Mouse (Mus musculus): ENCODE measurements at regions not wholly inside any gene's neighbourhood (a gene's known extent, or its start where the extent isn't known, plus 50 kb on each side); places are given as distances from the start of the nearest gene placed in this dataset.
A peak's percentile ranks its signal among the peaks of the same experiment; 100 is the strongest.

GRCm38 (mm10) chr1:61415426-61416195 lies 223.0 kb upstream of the Pard3b start:
- Histone ChIP-seq H3K27ac (ENCODE audit: low read depth, low read length) (no peak overlapping the region), H3K9me3 (ENCODE audit: control insufficient read depth, low read length) (no peaks in the 10 kb centered on the region), H3K9ac (ENCODE audit: low read length) (no peak overlapping the region), H3K27me3 (ENCODE audit: control insufficient read depth, insufficient read depth, low read length) (no peaks in the 10 kb centered on the region), H3K4me3 (ENCODE audit: low read depth, low read length) (no peak overlapping the region), H3K4me1 (ENCODE audit: control insufficient read depth, insufficient read depth, low read length) (no peaks in the 10 kb centered on the region), H3K4me2 (no peak overlapping the region), H3K36me3 (ENCODE audit: control insufficient read depth, insufficient read depth, low read length) (no peaks in the 10 kb centered on the region)
- 83% methylated on average over 20 of the region's 20 CpGs for WGBS
- ATAC-seq (ENCODE audit: low FRiP score) (no peak), DNase-seq (ENCODE audit: low spot score, missing footprints) (peak; percentile 67)

GRCm38 (mm10) chr1:61418396-61418795 lies 220.2 kb upstream of the Pard3b start:
- no peak for ATAC-seq (ENCODE audit: low FRiP score)
- Histone ChIP-seq H3K4me1 (ENCODE audit: control insufficient read depth, insufficient read depth, low read length) (no peaks in the 10 kb centered on the region), H3K27ac (ENCODE audit: low read depth, low read length) (no peak overlapping the region)

GRCm38 (mm10) chr1:61419839-61420238 lies 218.8 kb upstream of the Pard3b start:
- H3K27ac ChIP-seq (ENCODE audit: low read depth, low read length), result no peak overlapping the region

More at GRCm38 (mm10) chr1:61418396-61418795, 220.2 kb upstream of the Pard3b start:
- peak; percentile 75 for DNase-seq (ENCODE audit: low spot score, missing footprints)
- Histone ChIP-seq H3K9ac (ENCODE audit: low read length) (no peak overlapping the region), H3K4me2 (no peak overlapping the region), H3K9me3 (ENCODE audit: control insufficient read depth, low read length) (no peaks in the 10 kb centered on the region), H3K4me3 (ENCODE audit: low read depth, low read length) (no peak overlapping the region), H3K36me3 (ENCODE audit: control insufficient read depth, insufficient read depth, low read length) (no peaks in the 10 kb centered on the region), H3K27me3 (ENCODE audit: control insufficient read depth, insufficient read depth, low read length) (no peaks in the 10 kb centered on the region)
- 59% methylated on average over 5 of the region's 5 CpGs for WGBS

GRCm38 (mm10) chr1:61423253-61423652 lies 215.4 kb upstream of the Pard3b start:
- no peaks in the 10 kb centered on the region for H3K27me3 ChIP-seq (ENCODE audit: control insufficient read depth, insufficient read depth, low read length)
- H3K36me3 ChIP-seq (ENCODE audit: control insufficient read depth, insufficient read depth, low read length), result no peaks in the 10 kb centered on the region
- ATAC-seq (ENCODE audit: low FRiP score) (no peak), DNase-seq (ENCODE audit: low spot score, missing footprints) (no peak)
- no peak overlapping the region for H3K27ac ChIP-seq (ENCODE audit: low read depth, low read length)
- H3K4me3 ChIP-seq (ENCODE audit: low read depth, low read length), result no peak overlapping the region
- no peak overlapping the region for H3K4me2 ChIP-seq
- no peak overlapping the region for H3K9ac ChIP-seq (ENCODE audit: low read length)
- no peaks in the 10 kb centered on the region for H3K4me1 ChIP-seq (ENCODE audit: control insufficient read depth, insufficient read depth, low read length)
- no peaks in the 10 kb centered on the region for H3K9me3 ChIP-seq (ENCODE audit: control insufficient read depth, low read length)

More at GRCm38 (mm10) chr1:61419839-61420238, 218.8 kb upstream of the Pard3b start:
- peak; percentile 86 for DNase-seq (ENCODE audit: low spot score, missing footprints)
- WGBS, result 34% methylated on average over 6 of the region's 6 CpGs
- Histone ChIP-seq H3K4me2 (no peak overlapping the region), H3K4me1 (ENCODE audit: control insufficient read depth, insufficient read depth, low read length) (no peaks in the 10 kb centered on the region), H3K4me3 (ENCODE audit: low read depth, low read length) (no peak overlapping the region), H3K9ac (ENCODE audit: low read length) (no peak overlapping the region), H3K27me3 (ENCODE audit: control insufficient read depth, insufficient read depth, low read length) (no peaks in the 10 kb centered on the region), H3K9me3 (ENCODE audit: control insufficient read depth, low read length) (no peaks in the 10 kb centered on the region), H3K36me3 (ENCODE audit: control insufficient read depth, insufficient read depth, low read length) (no peaks in the 10 kb centered on the region)
- peak; percentile 40; the same call in 1 of the 2 replicates for ATAC-seq (ENCODE audit: low FRiP score)

- no peaks in the 10 kb centered on the region for H3K36me3 ChIP-seq (ENCODE audit: control insufficient read depth, insufficient read depth, low read length)
- H3K27me3 ChIP-seq (ENCODE audit: control insufficient read depth, insufficient read depth, low read length), result no peaks in the 10 kb centered on the region
- no peak overlapping the region for H3K4me3 ChIP-seq (ENCODE audit: low read depth, low read length)
- H3K27ac ChIP-seq (ENCODE audit: low read depth, low read length), result no peak overlapping the region
- DNase-seq (ENCODE audit: low spot score, missing footprints), result peak; percentile 44
- H3K4me1 ChIP-seq (ENCODE audit: control insufficient read depth, insufficient read depth, low read length), result no peaks in the 10 kb centered on the region
- 92% methylated on average over 4 of the region's 4 CpGs for WGBS
- H3K9me3 ChIP-seq (ENCODE audit: control insufficient read depth, low read length), result no peaks in the 10 kb centered on the region
- H3K4me2 ChIP-seq, result no peak overlapping the region
- H3K9ac ChIP-seq (ENCODE audit: low read length), result no peak overlapping the region
- no peak for ATAC-seq (ENCODE audit: low FRiP score)
Observed at GRCm38 (mm10) chr1:61428706-61429501, 209.7 kb upstream of the Pard3b start.

GRCm38 (mm10) chr1:61437603-61438002 lies 201.0 kb upstream of the Pard3b start:
- ATAC-seq (ENCODE audit: low FRiP score) (no peak), DNase-seq (ENCODE audit: low spot score, missing footprints) (no peak)
- Histone ChIP-seq H3K4me2 (no peak overlapping the region), H3K4me1 (ENCODE audit: control insufficient read depth, insufficient read depth, low read length) (no peaks in the 10 kb centered on the region), H3K27me3 (ENCODE audit: control insufficient read depth, insufficient read depth, low read length) (no peaks in the 10 kb centered on the region), H3K9ac (ENCODE audit: low read length) (no peak overlapping the region), H3K9me3 (ENCODE audit: control insufficient read depth, low read length) (no peaks in the 10 kb centered on the region), H3K4me3 (ENCODE audit: low read depth, low read length) (no peak overlapping the region), H3K36me3 (ENCODE audit: control insufficient read depth, insufficient read depth, low read length) (no peaks in the 10 kb centered on the region), H3K27ac (ENCODE audit: low read depth, low read length) (no peak overlapping the region)
- 66% methylated on average over 3 of the region's 3 CpGs for WGBS

- H3K9ac ChIP-seq (ENCODE audit: low read length), result no peak overlapping the region
- 91% methylated on average over 3 of the region's 3 CpGs for WGBS
- DNase-seq (ENCODE audit: low spot score, missing footprints) (no peak), ATAC-seq (ENCODE audit: low FRiP score) (no peak)
- H3K4me1 ChIP-seq (ENCODE audit: control insufficient read depth, insufficient read depth, low read length), result no peaks in the 10 kb centered on the region
- H3K4me3 ChIP-seq (ENCODE audit: low read depth, low read length), result no peak overlapping the region
- no peaks in the 10 kb centered on the region for H3K27me3 ChIP-seq (ENCODE audit: control insufficient read depth, insufficient read depth, low read length)
- no peaks in the 10 kb centered on the region for H3K9me3 ChIP-seq (ENCODE audit: control insufficient read depth, low read length)
- H3K27ac ChIP-seq (ENCODE audit: low read depth, low read length), result no peak overlapping the region
- H3K36me3 ChIP-seq (ENCODE audit: control insufficient read depth, insufficient read depth, low read length), result no peaks in the 10 kb centered on the region
- no peak overlapping the region for H3K4me2 ChIP-seq
Observed at GRCm38 (mm10) chr1:61461435-61461834, 177.2 kb upstream of the Pard3b start.

GRCm38 (mm10) chr1:61470617-61471214 lies 167.9 kb upstream of the Pard3b start:
- no peaks in the 10 kb centered on the region for H3K36me3 ChIP-seq (ENCODE audit: control insufficient read depth, insufficient read depth, low read length)
- no peak overlapping the region for H3K9ac ChIP-seq (ENCODE audit: low read length)
- DNase-seq (ENCODE audit: low spot score, missing footprints) (no peak), ATAC-seq (ENCODE audit: low FRiP score) (no peak)
- no peak overlapping the region for H3K4me2 ChIP-seq
- no peaks in the 10 kb centered on the region for H3K9me3 ChIP-seq (ENCODE audit: control insufficient read depth, low read length)
- H3K27me3 ChIP-seq (ENCODE audit: control insufficient read depth, insufficient read depth, low read length), result no peaks in the 10 kb centered on the region
- H3K4me3 ChIP-seq (ENCODE audit: low read depth, low read length), result no peak overlapping the region
- 85% methylated on average over 5 of the region's 5 CpGs for WGBS
- H3K27ac ChIP-seq (ENCODE audit: low read depth, low read length), result no peak overlapping the region
- no peaks in the 10 kb centered on the region for H3K4me1 ChIP-seq (ENCODE audit: control insufficient read depth, insufficient read depth, low read length)
